Mouse (Mus musculus): ENCODE measurements around the gene Synj2.

- no peak for TF ChIP-seq CTCF (IDR thresholded peaks at IDR 0.05; ENCODE audit: low read depth, low read length)
- TF ChIP-seq TAL1 (conservative IDR thresholded peaks at IDR 0.05; ENCODE audit: low read depth, low read length) = no peak
- no peak for TF ChIP-seq POLR2AphosphoS5 (IDR thresholded peaks at IDR 0.05; ENCODE audit: insufficient replicate concordance, low read depth, low read length)
- TF ChIP-seq GATA2 (IDR thresholded peaks at IDR 0.05; ENCODE audit: borderline replicate concordance, low read depth, low read length) = no peak
Measured at GRCm38 (mm10) chr17:5929031-5929430, 12.0 kb upstream of the Synj2 start.
